Mouse (Mus musculus): ENCODE measurements around the gene Nipsnap2. TPM values are rescaled to one million over a fixed set of nuclear protein-coding genes. Genes with fewer than 3 reads are reported as not detected.
"Not testable (repeated sequence)": the region's sequence is repeated elsewhere in the genome, so short reads cannot be mapped to it uniquely, and the experiment has no call there.

Nipsnap2 gene
- polyA plus RNA-seq, 3 experiments from 2014 or later = 52.3 to 79.8 (median 79.6) TPM

DNA sequence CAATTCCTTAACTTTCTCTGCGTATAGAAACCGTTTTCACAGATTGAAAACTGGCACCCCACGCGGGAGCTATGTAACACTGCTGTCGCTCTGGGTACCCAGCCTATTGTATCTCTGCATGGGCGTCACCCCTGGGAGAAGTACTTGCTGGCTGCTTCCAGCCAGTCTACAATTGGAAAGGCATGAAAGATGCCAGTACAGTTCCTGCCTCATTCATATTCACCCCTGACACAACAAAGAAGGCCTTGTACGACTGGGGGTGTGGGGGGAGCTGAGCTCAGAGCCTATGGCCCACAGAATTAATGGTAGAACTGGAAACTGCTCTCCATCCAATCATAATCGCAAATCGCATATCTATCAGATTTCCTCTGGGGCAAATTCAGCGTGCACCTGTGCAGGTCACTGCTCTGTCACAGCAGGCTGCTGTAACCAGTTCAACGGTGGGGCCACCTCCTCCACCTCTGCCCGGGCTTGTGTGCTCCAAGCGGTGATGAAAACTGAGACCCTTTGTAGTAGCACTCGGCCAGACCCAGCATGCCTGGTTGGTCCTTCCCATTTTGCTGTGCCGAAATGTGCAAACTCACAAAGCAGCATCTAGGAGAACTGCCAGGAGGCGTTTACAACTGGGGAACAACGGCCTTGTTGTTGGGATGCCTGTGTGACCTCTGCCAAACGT lies 37.1 kb downstream of the Nipsnap2 start:
- no peak for ATAC-seq

DNA sequence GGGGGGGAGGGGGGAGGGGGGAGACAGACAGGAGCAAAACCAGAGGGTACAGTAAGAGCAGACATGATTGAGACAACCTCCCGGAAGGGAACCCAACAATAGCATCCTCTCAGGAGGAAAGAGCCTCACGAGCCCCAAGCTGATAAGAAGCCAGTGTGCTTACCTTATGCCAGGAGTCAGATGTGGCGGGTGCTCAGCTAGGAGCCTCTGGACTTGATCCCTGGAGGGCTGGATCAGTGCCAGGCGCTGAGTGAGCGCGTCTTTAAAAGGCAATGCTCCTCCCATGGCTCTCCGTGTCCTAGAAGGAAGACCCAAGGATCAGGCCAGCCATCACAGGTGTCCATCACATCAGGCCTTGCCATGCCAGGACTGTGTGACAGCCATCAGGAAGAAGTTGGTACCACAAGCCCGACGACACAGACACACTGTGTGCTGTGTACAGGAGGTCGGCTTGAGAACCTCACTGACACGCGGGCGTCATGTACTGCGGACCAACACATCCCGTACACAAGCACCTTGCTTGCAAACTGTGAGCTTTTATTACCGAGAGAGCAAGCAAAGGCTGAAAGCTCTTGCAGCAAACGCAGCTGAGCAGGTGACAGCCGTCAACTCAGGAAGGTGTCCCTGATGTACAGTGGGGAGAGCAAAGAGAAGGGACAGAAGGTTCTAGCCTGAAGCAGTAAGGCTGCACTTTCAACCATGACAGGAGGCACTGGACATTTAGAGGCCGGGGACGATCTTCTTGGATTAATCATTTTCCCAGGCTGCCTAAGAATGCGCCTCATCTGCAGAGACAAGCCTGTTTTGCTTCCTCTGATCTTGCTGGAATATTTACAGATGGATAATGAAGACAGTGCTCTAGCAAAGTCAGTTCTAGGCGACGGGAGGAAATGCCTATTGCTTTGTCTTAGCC lies 45.8 kb downstream of the Nipsnap2 start:
- ATAC-seq = no peak

GRCm38 (mm10) chr5:129772433-129772832 lies 47.6 kb downstream of the Nipsnap2 start:
- no peak for ATAC-seq

GRCm38 (mm10) chr5:129773330-129773729 lies 48.5 kb downstream of the Nipsnap2 start:
- not testable (repeated sequence) for ATAC-seq

DNA sequence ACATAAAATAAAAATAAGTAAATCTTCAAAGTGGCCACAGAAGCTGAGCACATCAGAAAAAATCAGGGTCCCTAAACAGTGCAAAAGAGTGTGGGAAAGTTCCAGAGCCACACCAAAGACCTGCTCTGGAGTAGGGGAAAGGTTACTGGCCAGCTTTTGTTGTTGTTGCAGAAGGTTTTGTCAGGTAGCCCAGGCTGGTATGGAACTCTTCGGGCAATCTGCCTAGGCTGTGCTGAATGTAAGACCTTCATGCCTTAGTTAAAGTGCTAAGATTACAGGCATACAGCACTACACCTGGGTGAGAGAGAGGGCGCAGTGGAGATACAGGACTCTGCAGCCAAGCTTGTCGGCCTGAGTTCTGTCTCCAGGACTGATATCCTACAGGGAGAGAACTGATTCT lies 49.8 kb downstream of the Nipsnap2 start:
- no peak for ATAC-seq

DNA sequence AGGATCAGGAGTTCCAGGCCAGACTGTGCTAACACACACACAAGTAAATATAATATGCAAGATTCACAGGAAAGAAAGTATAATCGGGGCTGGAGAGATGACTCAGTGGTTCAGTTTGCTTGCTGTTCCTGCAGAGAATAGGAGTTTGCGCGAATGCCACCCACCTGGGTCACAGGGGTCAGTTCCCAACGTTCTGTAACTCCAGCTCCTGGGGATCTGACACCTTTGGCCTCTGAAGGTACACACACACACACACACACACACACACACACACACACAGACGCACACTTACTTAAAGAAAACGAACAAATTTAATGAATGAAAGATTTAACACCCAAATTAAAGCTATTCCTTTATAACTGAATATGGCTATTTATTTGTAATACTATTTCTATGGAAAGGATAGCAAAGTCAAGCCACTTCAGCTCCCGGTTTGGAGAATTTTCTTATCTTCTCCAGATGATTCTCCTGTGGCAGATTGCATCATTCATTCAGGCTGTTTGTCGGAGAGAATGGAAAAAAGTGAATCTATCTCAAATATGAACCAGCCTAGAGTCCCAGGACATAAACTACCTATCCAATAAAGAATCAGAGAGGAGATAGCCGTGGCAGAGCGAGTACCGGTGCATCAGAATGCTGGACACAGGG lies 53.6 kb downstream of the Nipsnap2 start:
- ATAC-seq = no peak

- ATAC-seq = peak; percentile 91
Measured at GRCm38 (mm10) chr5:129778996-129779716, 54.3 kb downstream of the Nipsnap2 start.

- no peak for ATAC-seq
Measured at GRCm38 (mm10) chr5:129780131-129780530, 55.3 kb downstream of the Nipsnap2 start.

DNA sequence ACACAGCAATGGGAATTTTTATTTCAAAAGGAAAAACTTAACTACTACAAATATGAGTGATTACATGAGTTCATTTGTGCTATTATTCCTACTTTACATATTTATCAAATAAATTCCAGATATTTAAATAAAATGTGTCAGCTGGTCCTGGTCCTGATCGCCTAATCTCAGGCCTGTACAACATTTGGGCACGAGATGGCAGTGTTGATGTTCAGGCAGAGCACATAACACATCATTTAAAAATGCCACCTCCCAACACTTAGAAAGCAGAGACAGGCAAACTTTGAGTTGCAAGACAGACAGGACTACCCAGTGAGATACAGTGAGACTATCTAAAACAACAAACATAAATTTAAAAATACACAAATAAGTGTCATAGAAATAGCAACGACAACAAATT lies 57.3 kb downstream of the Nipsnap2 start:
- no peak for ATAC-seq

- ATAC-seq = no peak
Measured at GRCm38 (mm10) chr5:129785235-129785870, 60.5 kb downstream of the Nipsnap2 start.

DNA sequence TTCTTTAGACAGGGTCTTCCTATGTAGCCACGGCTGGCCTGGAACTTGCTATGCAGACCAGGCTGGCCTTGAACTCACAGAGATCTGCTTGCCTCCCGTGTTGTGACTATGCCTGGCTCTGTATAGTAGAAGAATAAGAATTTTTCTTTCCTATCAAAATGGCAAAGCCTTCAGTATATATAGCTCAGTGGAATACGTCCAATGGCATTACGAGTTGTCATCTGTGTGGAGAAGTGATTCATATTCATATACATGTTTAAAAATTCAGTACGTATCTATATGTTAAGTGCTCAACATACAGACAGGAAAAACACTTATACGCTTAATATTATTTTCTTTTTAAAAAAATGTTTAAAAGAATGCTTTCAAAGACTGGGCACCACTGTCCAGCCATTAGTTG lies 61.3 kb downstream of the Nipsnap2 start:
- ATAC-seq = no peak

DNA sequence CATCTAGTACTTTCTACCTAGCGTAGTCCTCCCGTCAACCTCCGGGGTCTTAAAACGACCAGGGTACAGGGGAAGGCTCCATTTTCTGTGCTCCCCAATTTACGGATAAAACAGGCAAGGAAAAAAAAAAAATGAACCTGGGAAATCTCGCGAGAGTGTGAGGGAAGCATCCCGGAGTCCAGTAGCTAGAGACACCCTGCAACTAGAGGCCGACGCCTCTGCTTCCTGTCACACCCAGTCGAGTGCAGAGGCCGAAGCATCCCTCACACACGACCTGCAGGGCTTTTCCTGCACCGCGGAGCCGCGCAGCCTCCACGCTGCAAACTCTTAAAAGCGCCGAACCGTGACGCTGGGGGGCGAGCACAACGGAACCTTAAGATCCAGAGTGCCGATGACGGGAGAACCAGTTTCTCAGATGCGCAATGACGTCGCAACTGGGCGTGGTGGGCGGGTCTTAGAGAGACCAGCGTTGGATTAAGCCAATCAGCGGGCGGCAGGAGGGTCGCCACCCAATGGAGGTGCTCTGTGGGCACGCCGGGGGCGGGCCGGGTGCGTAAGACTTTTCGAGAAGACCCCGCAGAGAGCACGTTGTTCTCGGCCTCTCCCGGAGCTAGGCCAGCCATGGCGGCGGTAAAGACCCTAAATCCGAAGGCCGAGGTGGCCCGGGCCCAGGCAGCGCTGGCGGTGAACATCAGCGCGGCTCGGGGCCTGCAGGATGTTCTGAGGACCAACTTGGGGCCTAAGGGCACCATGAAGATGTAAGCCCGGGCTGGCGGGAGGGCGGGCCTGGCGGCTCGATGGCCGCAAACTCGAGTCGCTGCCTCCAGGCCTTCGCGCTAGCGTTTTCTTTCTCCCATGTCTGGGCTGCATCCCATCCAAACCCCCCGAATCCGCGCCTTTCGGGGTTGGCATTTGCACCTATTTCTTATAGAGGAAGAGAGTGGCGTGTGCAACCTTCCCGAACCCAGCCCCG lies 62.2 kb downstream of the Nipsnap2 start, which contains the start of gene Psph:
Psph (minus strand) TSS at position 632 of the 973 bp plus-strand sequence.
- ATAC-seq = peak; percentile 91

GRCm38 (mm10) chr5:129787818-129788593 lies 63.1 kb downstream of the Nipsnap2 start:
- no peak for ATAC-seq

- peak; percentile 7 for ATAC-seq
Measured at GRCm38 (mm10) chr5:129790591-129790990, 65.7 kb downstream of the Nipsnap2 start.

Other genes starting within 250 kb of the Nipsnap2 start
- 10 to 100 TPM; 20.2 to 43.9 (median 33.4) TPM for gene Sfswap, start 223.8 kb upstream of the Nipsnap2 start, polyA plus RNA-seq (2017; shearing (Covaris generic))
- under 1 TPM in 1 of 3 experiments, not detected in 2; 0.08 TPM for gene Mmp17, start 140.9 kb upstream of the Nipsnap2 start, polyA plus RNA-seq (2017; shearing (Covaris generic))
- gene Zfp11, start 55.0 kb upstream of the Nipsnap2 start, polyA plus RNA-seq (2017; shearing (Covaris generic)) = 1 to 10 TPM; 4.6 to 5.1 (median 4.8) TPM
- not detected for gene Sept14, start 16.6 kb upstream of the Nipsnap2 start, polyA plus RNA-seq (2017; shearing (Covaris generic))
- gene Mrps17, start 9.6 kb upstream of the Nipsnap2 start, polyA plus RNA-seq (2017; shearing (Covaris generic)) = 100 to 1,000 TPM; 109 to 124 (median 117) TPM
- 10 to 100 TPM; 43.6 to 79.5 (median 54.1) TPM for gene Psph, start 62.4 kb downstream of the Nipsnap2 start, polyA plus RNA-seq (2017; shearing (Covaris generic))
- 10 to 100 TPM; 16.5 to 27.1 (median 21.7) TPM for gene Sumf2, start 121.9 kb downstream of the Nipsnap2 start, polyA plus RNA-seq (2017; shearing (Covaris generic))
- 100 to 1,000 TPM; 317 to 466 (median 338) TPM for gene Chchd2, start 162.4 kb downstream of the Nipsnap2 start, polyA plus RNA-seq (2017; shearing (Covaris generic))
- gene Zbed5, start 170.7 kb downstream of the Nipsnap2 start, polyA plus RNA-seq (2017; shearing (Covaris generic)) = 1 to 10 TPM in 2 of 3 experiments, under 1 TPM in 1; 0.60 to 2.3 (median 1.5) TPM
- under 1 TPM; 0.23 to 0.52 (median 0.38) TPM for gene Phkg1, start 173.5 kb downstream of the Nipsnap2 start, polyA plus RNA-seq (2017; shearing (Covaris generic))
- 1 to 10 TPM in 1 of 3 experiments, not detected in 2; 1.8 TPM for gene Nupr1l, start 183.5 kb downstream of the Nipsnap2 start, polyA plus RNA-seq (2017; shearing (Covaris generic))
- 1 to 10 TPM; 3.5 to 4.8 (median 4.4) TPM for gene Vkorc1l1, start 216.9 kb downstream of the Nipsnap2 start, polyA plus RNA-seq (2017; shearing (Covaris generic))

Data from inflammation-experienced regulatory T-cells, adult 6 months (primary cell).